Mouse (Mus musculus) ES-E14 (cell line): ENCODE measurements around the gene Rnf216.

ENCODE experiments used
- CHD2 ChIP-seq: IDR thresholded peaks from 2 replicates; pipeline ENCODE4 v1.6.1; 2014; ENCODE audit warnings: mild to moderate bottlenecking, low read depth, low read length, inconsistent platforms
- HCFC1 ChIP-seq: IDR thresholded peaks from 2 replicates; pipeline ENCODE4 v1.6.1; 2012; ENCODE audit warnings: low read length, inconsistent platforms, borderline replicate concordance; ENCODE audit not compliant: insufficient read depth
- MAFK ChIP-seq: IDR thresholded peaks from 2 replicates; pipeline ENCODE4 v1.6.1; 2014; ENCODE audit warnings: mild to moderate bottlenecking, low read depth, low read length, inconsistent platforms; ENCODE audit not compliant: insufficient read depth
- ZC3H11A ChIP-seq: IDR thresholded peaks from 2 replicates; pipeline ENCODE4 v1.6.1; 2012; ENCODE audit warnings: low read depth, mild to moderate bottlenecking, inconsistent platforms, low read length, borderline replicate concordance
- ZNF384 ChIP-seq: IDR thresholded peaks from 2 replicates; pipeline ENCODE4 v1.6.1; 2012; ENCODE audit warnings: low read depth, low read length, inconsistent platforms

DNA sequence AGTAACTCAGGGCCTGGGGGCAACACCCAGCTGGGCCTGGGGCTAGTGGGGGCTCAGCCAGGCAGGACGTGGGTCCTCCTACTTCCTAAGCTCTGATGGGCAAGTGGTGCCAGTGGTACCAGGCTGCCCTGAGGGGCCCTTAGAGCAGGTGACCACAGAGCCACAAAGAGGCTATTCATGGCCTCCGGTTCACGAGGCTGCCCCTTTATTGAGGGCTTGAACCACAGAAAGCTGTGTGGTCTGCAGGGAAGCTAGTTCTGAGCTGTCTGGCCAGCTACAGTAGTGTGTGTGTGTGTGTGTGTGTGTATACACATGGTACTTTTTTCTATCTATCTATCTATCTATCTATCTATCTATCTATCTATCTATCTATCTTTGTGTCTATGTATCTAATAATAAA, 159.2 kb downstream of the Rnf216 start:
- TF ChIP-seq HCFC1 = no peak
- TF ChIP-seq CHD2 = no peak
- no peak for TF ChIP-seq ZC3H11A
- no peak for TF ChIP-seq ZNF384
- no peak for TF ChIP-seq MAFK
